Comparison of ENCODE assay signal across 26 mouse cellular contexts in the genomic region with DNA sequence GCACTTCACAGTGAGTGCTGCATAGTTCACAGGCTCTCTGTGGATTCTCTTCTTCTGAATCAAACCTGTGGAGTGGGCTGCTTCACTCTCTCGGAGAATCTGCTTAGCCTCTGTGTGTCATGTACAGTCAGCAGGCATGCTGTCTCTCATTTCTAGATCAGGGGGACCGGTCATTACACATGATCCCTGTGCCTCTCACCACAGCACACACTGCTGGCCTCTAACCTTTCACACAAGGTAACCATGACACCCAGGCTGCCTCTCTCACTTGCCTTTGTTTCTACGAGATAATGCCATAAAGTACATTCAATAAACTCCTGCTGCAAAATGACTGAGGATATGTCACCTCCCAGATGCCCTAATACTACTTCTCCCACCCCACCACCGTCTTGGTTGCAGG.
"Had no signal": no experiment of that assay in that cellular context is flagged by ENCODE, and none has a peak within 500 bp of the region (broad histone marks: within the 10 kb centered on the region; RNA-seq: fewer than 3 reads in every experiment).

No protein-coding gene starts in this region.

- H3K27ac ChIP-seq: embryonic facial prominence, embryonic 10.5 days; embryonic facial prominence, embryonic 12.5 days; embryonic facial prominence, embryonic 13.5 days; embryonic facial prominence, embryonic 15.5 days; forebrain, embryonic 10.5 days; forebrain, embryonic 13.5 days; forebrain, embryonic 15.5 days; gastrocnemius, adult 2 months; heart, adult 2 months; heart, embryonic 10.5 days had no signal

- H3K4me1 ChIP-seq: embryonic facial prominence, embryonic 10.5 days; embryonic facial prominence, embryonic 12.5 days; embryonic facial prominence, embryonic 13.5 days; embryonic facial prominence, embryonic 15.5 days; forebrain, embryonic 15.5 days; heart, embryonic 10.5 days had no signal

- H3K9me3 ChIP-seq: embryonic facial prominence, embryonic 10.5 days; embryonic facial prominence, embryonic 12.5 days; embryonic facial prominence, embryonic 13.5 days; embryonic facial prominence, embryonic 15.5 days; forebrain, embryonic 10.5 days; forebrain, embryonic 13.5 days; forebrain, embryonic 15.5 days; heart, embryonic 10.5 days had no signal

- H3K27me3 ChIP-seq: embryonic facial prominence, embryonic 12.5 days; embryonic facial prominence, embryonic 13.5 days; embryonic facial prominence, embryonic 15.5 days; forebrain, embryonic 13.5 days; forebrain, embryonic 15.5 days had no signal

- H3K36me3 ChIP-seq: embryonic facial prominence, embryonic 10.5 days; embryonic facial prominence, embryonic 12.5 days; embryonic facial prominence, embryonic 13.5 days; embryonic facial prominence, embryonic 15.5 days; forebrain, embryonic 10.5 days; forebrain, embryonic 15.5 days; heart, embryonic 10.5 days had no signal

- H3K4me2 ChIP-seq: embryonic facial prominence, embryonic 12.5 days; embryonic facial prominence, embryonic 13.5 days; embryonic facial prominence, embryonic 15.5 days; forebrain, embryonic 13.5 days; forebrain, embryonic 15.5 days had no signal

- H3K4me3 ChIP-seq: embryonic facial prominence, embryonic 10.5 days; embryonic facial prominence, embryonic 12.5 days; embryonic facial prominence, embryonic 13.5 days; embryonic facial prominence, embryonic 15.5 days; erythroblast, embryonic 14.5 days; forebrain, embryonic 10.5 days; forebrain, embryonic 13.5 days; forebrain, embryonic 15.5 days; gastrocnemius, adult 2 months; heart, adult 2 months; heart, embryonic 10.5 days had no signal

- ATAC-seq: forebrain, embryonic 15.5 days; forebrain, embryonic 16.5 days had no signal

- H3K9ac ChIP-seq: embryonic facial prominence, embryonic 12.5 days; embryonic facial prominence, embryonic 13.5 days; embryonic facial prominence, embryonic 15.5 days; forebrain, embryonic 13.5 days; forebrain, embryonic 15.5 days had no signal

- DNase-seq: cerebellum, adult 2 months; cerebellum, adult 8-10 months; cerebellum, adult 9-10 months; cerebellum, adult 9-11 months; cerebellum, postnatal 10 days; cerebellum, postnatal 14 days; cerebellum, postnatal 25 days; cerebellum, postnatal 36 days; embryo, embryonic 11 days; gastrocnemius, adult 2 months; gastrocnemius, postnatal 10 days; gastrocnemius, postnatal 14 days; gastrocnemius, postnatal 25 days; gastrocnemius, postnatal 36 days; heart, adult 18-20 months; heart, adult 2 months had no signal
